Mouse (Mus musculus) forebrain, embryonic 10.5 days (tissue): Measurements from ENCODE around the gene Mypop. TPM values are rescaled to one million over a fixed set of nuclear protein-coding genes. Genes with fewer than 3 reads are reported as not detected.
A peak's percentile ranks its signal among the peaks of the same experiment; 100 is the strongest.

Source experiments
- DNase-seq: peaks from one replicate; pipeline ENCODE4 v3.0.0-alpha.2; 2017; ENCODE audit warnings: low spot score; ENCODE audit errors: extremely low spot score
- H3K27ac ChIP-seq: fragments of 300-500 bp; sonication (generic); 2 replicates; pipeline ENCODE4 v1.5.1; 2016; ENCODE audit warnings: mild to moderate bottlenecking
- H3K27me3 ChIP-seq: fragments of 300-500 bp; sonication (generic); 2 replicates; pipeline ENCODE4 v1.6.1; 2016; ENCODE audit warnings: mild to moderate bottlenecking; ENCODE audit not compliant: poor library complexity, severe bottlenecking
- H3K36me3 ChIP-seq: fragments of 300-500 bp; sonication (generic); replicated peaks from 2 replicates; pipeline ENCODE4 v1.6.1; 2016; ENCODE audit warnings: mild to moderate bottlenecking, moderate library complexity
- H3K4me1 ChIP-seq: fragments of 300-500 bp; sonication (generic); 2 replicates; pipeline ENCODE4 v1.6.1; 2016
- H3K4me3 ChIP-seq: fragments of 300-500 bp; sonication (generic); 2 replicates; pipeline ENCODE4 v1.5.1; 2016; ENCODE audit warnings: mild to moderate bottlenecking, moderate library complexity
- H3K9me3 ChIP-seq: fragments of 300-500 bp; sonication (generic); 2 replicates; pipeline ENCODE4 v1.6.1; 2016; ENCODE audit warnings: mild to moderate bottlenecking, moderate library complexity
- WGBS: fragments of 180-500 bp; shearing (Covaris S2); methylation state at CpG from one replicate; pipeline ENCODE4 v1.1.7; 2016; 5-methylcytosine and 5-hydroxymethylcytosine counted together
- polyA plus RNA-seq: library from polyadenylated mRNA; unstranded; fragments of >200 nt; fragmentation: Nextera tagmentation; extraction: Ambion mirVana; gene quantifications from 2 replicates; pipeline ENCODE4 v1.2.1, GENCODE M21; 2016

The Mypop gene
- polyA plus RNA-seq, 1 experiment from 2014 or later, result 4.4 TPM

GRCm38 (mm10) chr7:19007026-19007977 is 16.3 kb downstream of the Mypop start:
- H3K27me3 ChIP-seq, result no peaks in the 10 kb centered on the region
- no peak overlapping the region for H3K27ac ChIP-seq
- peaks cover 61% of the 10 kb centered on the region for H3K4me1 ChIP-seq
- H3K4me3 ChIP-seq, result 0 out of 2 replicates have a peak overlapping the region, but pooled peaks have one; percentile 18
- no peak for DNase-seq
- H3K9me3 ChIP-seq, result no peaks in the 10 kb centered on the region
- whole genome bisulfite sequencing, result 79% methylated on average over 13 of the region's 13 CpGs
- H3K36me3 ChIP-seq, result peaks cover 35% of the 10 kb centered on the region

DNA sequence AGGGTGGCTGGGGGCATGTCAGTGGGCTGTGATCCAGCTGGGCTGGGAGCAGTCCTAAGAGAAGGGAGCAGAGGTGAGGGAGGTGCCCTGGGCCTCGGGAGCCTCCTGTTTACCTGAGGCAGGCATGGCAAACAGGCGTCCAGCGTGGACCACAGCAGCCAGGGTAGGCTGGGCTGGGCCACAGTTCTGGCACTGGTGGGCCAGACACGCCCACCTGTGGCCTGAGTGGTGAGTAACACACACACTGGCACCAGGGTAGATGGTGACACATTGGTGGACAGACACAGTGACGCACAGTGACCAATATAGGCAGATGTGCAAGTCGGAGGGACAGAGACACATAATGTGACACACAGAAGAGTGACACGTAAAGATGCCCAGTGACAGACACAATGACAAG is 19.5 kb downstream of the Mypop start:
- Histone ChIP-seq H3K4me3 (no peak overlapping the region), H3K27ac (no peak overlapping the region)

GRCm38 (mm10) chr7:19012025-19012621 is 21.1 kb downstream of the Mypop start:
- Histone ChIP-seq H3K4me1 (peaks cover 32% of the 10 kb centered on the region), H3K27ac (peak overlapping the region; percentile 86), H3K4me3 (peak overlapping the region; percentile 51), H3K27me3 (0 out of 2 replicates have a peak, but pooled peaks cover 3% of the 10 kb centered on the region), H3K9me3 (no peaks in the 10 kb centered on the region; the same call in 1 of the 2 replicates), H3K36me3 (peaks cover 11% of the 10 kb centered on the region)
- 2% methylated on average over 31 of the region's 31 CpGs for WGBS
- peak; percentile 42 for DNase-seq

More for the DNA sequence above, 19.5 kb downstream of the Mypop start:
- peaks cover 47% of the 10 kb centered on the region for H3K4me1 ChIP-seq
- H3K9me3 ChIP-seq, result no peaks in the 10 kb centered on the region; the same call in 1 of the 2 replicates
- no peak for DNase-seq
- 83% methylated on average over 7 of the region's 7 CpGs for WGBS
- H3K36me3 ChIP-seq, result peaks cover 25% of the 10 kb centered on the region
- 0 out of 2 replicates have a peak, but pooled peaks cover 3% of the 10 kb centered on the region for H3K27me3 ChIP-seq

- H3K4me3 ChIP-seq, result no peak overlapping the region
- H3K9me3 ChIP-seq, result no peaks in the 10 kb centered on the region; the same call in 1 of the 2 replicates
- peaks cover 3% of the 10 kb centered on the region; the same call in 1 of the 2 replicates for H3K36me3 ChIP-seq
- H3K27ac ChIP-seq, result no peak overlapping the region
- H3K27me3 ChIP-seq, result 0 out of 2 replicates have a peak, but pooled peaks cover 3% of the 10 kb centered on the region
- 50% methylated on average over 2 of the region's 2 CpGs for WGBS
- no peak for DNase-seq
- H3K4me1 ChIP-seq, result peaks cover 24% of the 10 kb centered on the region
Measured at GRCm38 (mm10) chr7:19012882-19013281, 21.8 kb downstream of the Mypop start.

- H3K9me3 ChIP-seq, result no peaks in the 10 kb centered on the region; the same call in 1 of the 2 replicates
- no peaks in the 10 kb centered on the region for H3K36me3 ChIP-seq
- 0 out of 2 replicates have a peak, but pooled peaks cover 3% of the 10 kb centered on the region for H3K27me3 ChIP-seq
- 64% methylated on average over 15 of the region's 15 CpGs for WGBS
- DNase-seq, result no peak
- H3K27ac ChIP-seq, result no peak overlapping the region
- H3K4me3 ChIP-seq, result no peak overlapping the region
- H3K4me1 ChIP-seq, result peaks cover 20% of the 10 kb centered on the region
Measured at GRCm38 (mm10) chr7:19014452-19014851, 23.4 kb downstream of the Mypop start.

DNA sequence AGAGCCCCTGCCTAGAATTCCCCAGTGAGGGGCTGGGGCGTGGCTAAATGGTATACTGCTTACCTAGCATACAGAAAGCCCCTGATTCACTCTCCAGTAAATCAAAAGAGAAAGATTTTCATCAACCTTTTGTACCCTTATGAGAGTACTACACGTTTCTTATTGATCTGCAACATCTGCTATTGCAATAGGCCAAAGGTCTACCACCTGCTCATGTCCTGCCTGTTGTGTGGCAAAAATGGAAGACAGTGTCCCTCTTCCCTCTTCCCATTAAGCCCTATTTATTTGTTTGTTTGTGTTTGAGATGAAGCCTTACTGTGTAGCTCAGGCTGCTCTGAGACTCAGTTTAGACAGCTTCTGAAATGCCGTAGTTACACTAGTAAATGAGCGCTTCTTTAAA is 25.0 kb downstream of the Mypop start:
- no peaks in the 10 kb centered on the region; the same call in 1 of the 2 replicates for H3K9me3 ChIP-seq
- no peak overlapping the region for H3K4me3 ChIP-seq
- H3K36me3 ChIP-seq, result no peaks in the 10 kb centered on the region
- WGBS, result 89% methylated on average over 4 of the region's 4 CpGs
- peaks cover 15% of the 10 kb centered on the region for H3K27me3 ChIP-seq
- no peak overlapping the region for H3K27ac ChIP-seq
- H3K4me1 ChIP-seq, result peaks cover 19% of the 10 kb centered on the region
- DNase-seq, result no peak

- WGBS, result 88% methylated on average over 7 of the region's 7 CpGs
- H3K4me3 ChIP-seq, result no peak overlapping the region
Measured at GRCm38 (mm10) chr7:19017909-19018308, 26.9 kb downstream of the Mypop start.

DNA sequence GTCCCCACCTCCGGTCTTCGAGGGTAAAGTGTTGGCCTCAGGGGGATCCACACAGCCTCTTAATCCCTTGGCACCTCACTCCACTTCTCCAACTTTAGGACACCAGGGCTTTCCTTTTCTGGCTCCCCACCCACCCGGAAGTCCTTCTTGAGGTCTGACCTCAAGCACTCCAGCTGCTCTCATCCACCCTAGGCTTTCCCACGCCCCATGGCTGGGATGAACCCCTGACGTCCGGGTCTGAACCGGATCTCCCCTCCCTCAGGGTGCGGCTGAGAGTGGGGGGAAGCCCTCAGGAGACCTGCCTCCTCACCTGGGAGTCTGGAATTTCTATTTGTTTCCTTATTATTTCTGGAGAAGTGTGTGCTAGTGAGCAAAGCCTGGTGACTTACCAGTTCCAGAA is 30.0 kb downstream of the Mypop start:
- Histone ChIP-seq H3K36me3 (no peaks in the 10 kb centered on the region), H3K9me3 (no peaks in the 10 kb centered on the region), H3K4me3 (no peak overlapping the region), H3K27ac (no peak overlapping the region), H3K4me1 (peaks cover 23% of the 10 kb centered on the region), H3K27me3 (peaks cover 42% of the 10 kb centered on the region)
- DNase-seq, result no peak
- 28% methylated on average over 8 of the region's 8 CpGs for WGBS

More at GRCm38 (mm10) chr7:19017909-19018308, 26.9 kb downstream of the Mypop start:
- H3K36me3 ChIP-seq, result no peaks in the 10 kb centered on the region
- H3K27ac ChIP-seq, result no peak overlapping the region
- H3K9me3 ChIP-seq, result no peaks in the 10 kb centered on the region; the same call in 1 of the 2 replicates
- H3K4me1 ChIP-seq, result peaks cover 4% of the 10 kb centered on the region
- DNase-seq, result no peak
- peaks cover 34% of the 10 kb centered on the region for H3K27me3 ChIP-seq

GRCm38 (mm10) chr7:19022189-19022958 is 31.3 kb downstream of the Mypop start:
- H3K9me3 ChIP-seq, result no peaks in the 10 kb centered on the region

GRCm38 (mm10) chr7:19023357-19023814 is 32.3 kb downstream of the Mypop start, which contains the start of gene Foxa3:
Gene Foxa3, minus strand, starts transcription at chr7:19023538.
- no peak for DNase-seq
- peak within 1 kb of the TSS; percentile 93 for H3K27ac ChIP-seq
- peaks cover 34% of the 10 kb centered on the region for H3K4me1 ChIP-seq
- WGBS, result 6% methylated on average over 30 of the region's 30 CpGs
- no peaks in the 10 kb centered on the region for H3K9me3 ChIP-seq
- H3K4me3 ChIP-seq, result peak within 1 kb of the TSS; percentile 85
- H3K27me3 ChIP-seq, result peaks cover 42% of the 10 kb centered on the region
- H3K36me3 ChIP-seq, result peaks cover under 1% of the 10 kb centered on the region; the same call in 1 of the 2 replicates

More at GRCm38 (mm10) chr7:19022189-19022958, 31.3 kb downstream of the Mypop start:
- H3K27me3 ChIP-seq, result peaks cover 42% of the 10 kb centered on the region
- peaks cover 29% of the 10 kb centered on the region for H3K4me1 ChIP-seq
- whole genome bisulfite sequencing, result 71% methylated on average over 18 of the region's 18 CpGs
- H3K4me3 ChIP-seq, result no peak overlapping the region
- H3K36me3 ChIP-seq, result no peaks in the 10 kb centered on the region
- DNase-seq, result no peak
- H3K27ac ChIP-seq, result no peak overlapping the region

DNA sequence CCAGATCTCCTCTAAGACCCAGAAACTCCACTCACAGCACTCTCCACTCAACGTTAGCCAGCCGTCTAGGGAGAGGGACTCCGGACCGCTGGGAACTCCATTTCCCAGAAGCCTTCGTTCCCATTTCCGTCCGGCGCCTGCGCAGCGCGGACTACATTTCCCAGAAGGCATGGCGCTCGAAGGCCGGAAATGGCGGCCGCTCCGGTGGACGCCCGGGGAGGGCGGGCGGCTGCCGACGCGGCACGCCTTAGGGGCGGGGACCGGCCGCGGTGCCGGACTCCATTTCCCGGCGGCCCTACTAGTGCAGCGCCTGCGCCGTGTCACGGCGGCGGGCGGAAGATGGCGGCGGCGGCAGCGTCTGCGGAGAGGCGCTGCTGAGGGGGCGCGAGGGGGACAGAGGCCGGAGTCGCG is 33.1 kb downstream of the Mypop start, which contains the start of gene Sympk:
Gene Sympk, plus strand, starts transcription at position 282 of the 411 bp plus-strand sequence.
- under 1% methylated on average over 49 of the region's 50 CpGs for WGBS
- Histone ChIP-seq H3K36me3 (peaks cover 8% of the 10 kb centered on the region), H3K27ac (peak within 1 kb of the TSS; percentile 93), H3K4me1 (peaks cover 34% of the 10 kb centered on the region), H3K27me3 (peaks cover 42% of the 10 kb centered on the region), H3K9me3 (no peaks in the 10 kb centered on the region), H3K4me3 (peak within 1 kb of the TSS; percentile 85)
- peak; percentile 93 for DNase-seq
